Mouse (Mus musculus) myocyte (in vitro differentiated cells): ENCODE measurements around the gene E2f4. TPM values are rescaled to one million over a fixed set of nuclear protein-coding genes. Genes with fewer than 3 reads are reported as not detected.

ENCODE experiments used
- H3K27me3 ChIP-seq: one replicate; pipeline ENCODE4 v1.6.1; 2011; ENCODE audit not compliant: control insufficient read depth, insufficient read depth, insufficient read length
- H3K36me3 ChIP-seq: one replicate; pipeline ENCODE4 v1.6.1; 2011; ENCODE audit not compliant: control insufficient read depth, insufficient read depth
- H3K4me2 ChIP-seq: one replicate; pipeline ENCODE4 v1.6.1; 2011; ENCODE audit warnings: low read depth, control low read depth
- H3K4me3 ChIP-seq: one replicate; pipeline ENCODE4 v1.5.1; 2011; ENCODE audit warnings: mild to moderate bottlenecking, control low read depth, moderate library complexity
- H3K79me2 ChIP-seq: one replicate; pipeline ENCODE4 v1.6.1; 2011; ENCODE audit not compliant: control insufficient read depth, insufficient read depth
- H3ac ChIP-seq: one replicate; pipeline ENCODE4 v1.6.1; 2011; ENCODE audit not compliant: control insufficient read depth, insufficient read length
- CEBPB ChIP-seq: IDR thresholded peaks from 2 replicates; pipeline ENCODE4 v1.6.1; 2011; ENCODE audit warnings: mild to moderate bottlenecking, moderate library complexity; ENCODE audit not compliant: poor library complexity, insufficient read depth, severe bottlenecking
- E2F4 ChIP-seq: IDR thresholded peaks from one replicate; pipeline ENCODE4 v1.6.1; 2011; ENCODE audit warnings: mild to moderate bottlenecking, control low read depth, moderate library complexity; ENCODE audit not compliant: insufficient read depth
- MAX ChIP-seq: IDR thresholded peaks from one replicate; pipeline ENCODE4 v1.6.1; 2011; ENCODE audit warnings: low read depth, mild to moderate bottlenecking, control low read depth
- MYOD1 ChIP-seq, 3 experiments: IDR thresholded peaks; one replicate each; pipeline ENCODE4 v1.6.1; 2011; ENCODE audit warnings: control low read depth in 2 of 3, low read depth in 2 of 3, mild to moderate bottlenecking in 2 of 3, moderate library complexity in 1 of 3; ENCODE audit not compliant: insufficient read length in 2 of 3, control insufficient read depth in 1 of 3
- MYOG ChIP-seq, 3 experiments: IDR thresholded peaks; one replicate each; pipeline ENCODE4 v1.6.1; 2011; ENCODE audit warnings: control low read depth in 2 of 3, low read depth in 2 of 3, mild to moderate bottlenecking in 2 of 3; ENCODE audit not compliant: insufficient read length in 2 of 3, control insufficient read depth in 1 of 3, insufficient read depth in 1 of 3
- POLR2A ChIP-seq: IDR thresholded peaks from one replicate; pipeline ENCODE4 v1.6.1; 2011; ENCODE audit warnings: low read depth, mild to moderate bottlenecking, control low read depth, moderate library complexity; ENCODE audit not compliant: insufficient read length
- POLR2AphosphoS2 ChIP-seq: IDR thresholded peaks from one replicate; pipeline ENCODE4 v1.6.1; 2011; ENCODE audit warnings: low read depth, control low read depth; ENCODE audit not compliant: insufficient read length
- REST ChIP-seq: IDR thresholded peaks from one replicate; pipeline ENCODE4 v1.6.1; 2011; ENCODE audit warnings: mild to moderate bottlenecking, control low read depth, moderate library complexity; ENCODE audit not compliant: insufficient read depth, insufficient read length
- SRF ChIP-seq: IDR thresholded peaks from one replicate; pipeline ENCODE4 v1.6.1; 2011; ENCODE audit warnings: low read depth; ENCODE audit not compliant: control insufficient read depth, insufficient read length
- TCF12 ChIP-seq: IDR thresholded peaks from one replicate; pipeline ENCODE4 v1.6.1; 2011; ENCODE audit warnings: mild to moderate bottlenecking, control low read depth; ENCODE audit not compliant: poor library complexity, insufficient read depth, severe bottlenecking
- TCF3 ChIP-seq: IDR thresholded peaks from one replicate; pipeline ENCODE4 v1.6.1; 2011; ENCODE audit warnings: low read depth, control low read depth; ENCODE audit not compliant: insufficient read length
- USF1 ChIP-seq: IDR thresholded peaks from one replicate; pipeline ENCODE4 v1.6.1; 2011; ENCODE audit warnings: low read depth, mild to moderate bottlenecking, control low read depth, moderate library complexity
- polyA plus RNA-seq: library from polyadenylated mRNA; unstranded; fragments of >200 nt; fragmentation: generic; extraction: Trizol; gene quantifications from one replicate; pipeline ENCODE4 v1.2.1, GENCODE M21; 2012; ENCODE audit warnings: missing spikeins

E2f4 gene
- polyA plus RNA-seq, 1 experiment: 59.7 TPM

- H3K4me2 ChIP-seq: no peak overlapping the region
- TF ChIP-seq POLR2AphosphoS2 (peak; percentile 81), MYOD1 (IDR thresholded peaks at IDR 0.05; ENCODE audit: control insufficient read depth in 1 of 3, insufficient read length in 2 of 3, low read depth in 2 of 3) (no peak)
- no peaks in the 10 kb centered on the region for H3K27me3 ChIP-seq
- H3K79me2 ChIP-seq: peaks cover 18% of the 10 kb centered on the region
- H3ac ChIP-seq: no peak overlapping the region
- peaks cover 4% of the 10 kb centered on the region for H3K36me3 ChIP-seq
- H3K4me3 ChIP-seq: no peak overlapping the region
Observed at GRCm38 (mm10) chr8:105283074-105283473, 14.4 kb upstream of the E2f4 start.

- TF ChIP-seq E2F4 (no peak), POLR2AphosphoS2 (no peak), USF1 (no peak), POLR2A (no peak), TCF12 (no peak), TCF3 (no peak), MYOD1 (IDR thresholded peaks at IDR 0.05; ENCODE audit: control insufficient read depth in 1 of 3, insufficient read length in 2 of 3, low read depth in 2 of 3) (no peak), MYOG (IDR thresholded peaks at IDR 0.05; ENCODE audit: control insufficient read depth in 1 of 3, insufficient read depth in 1 of 3, insufficient read length in 2 of 3, low read depth in 2 of 3) (no peak), SRF (no peak), CEBPB (no peak), REST (no peak), MAX (no peak)
- no peak overlapping the region for H3K4me3 ChIP-seq
- H3K36me3 ChIP-seq: peaks cover 4% of the 10 kb centered on the region
- H3ac ChIP-seq: no peak overlapping the region
- H3K79me2 ChIP-seq: peaks cover 23% of the 10 kb centered on the region
- H3K27me3 ChIP-seq: no peaks in the 10 kb centered on the region
- H3K4me2 ChIP-seq: no peak overlapping the region
Observed at GRCm38 (mm10) chr8:105285514-105285913, 11.9 kb upstream of the E2f4 start.

GRCm38 (mm10) chr8:105286907-105287306 is 10.6 kb upstream of the E2f4 start:
- Histone ChIP-seq H3K4me3 (no peak overlapping the region), H3K36me3 (peaks cover 1% of the 10 kb centered on the region), H3K27me3 (no peaks in the 10 kb centered on the region), H3K79me2 (peaks cover 23% of the 10 kb centered on the region), H3K4me2 (peak overlapping the region; percentile 87), H3ac (no peak overlapping the region)
- TF ChIP-seq MYOG (IDR thresholded peaks at IDR 0.05; ENCODE audit: control insufficient read depth in 1 of 3, insufficient read depth in 1 of 3, insufficient read length in 2 of 3, low read depth in 2 of 3) (no peak), REST (no peak), SRF (no peak), CEBPB (no peak), E2F4 (no peak), TCF12 (no peak), POLR2A (no peak), USF1 (no peak), MYOD1 (IDR thresholded peaks at IDR 0.05; ENCODE audit: control insufficient read depth in 1 of 3, insufficient read length in 2 of 3, low read depth in 2 of 3) (no peak), TCF3 (no peak), POLR2AphosphoS2 (no peak), MAX (no peak)

- Histone ChIP-seq H3K4me3 (peak overlapping the region; percentile 35), H3K4me2 (peak overlapping the region; percentile 87), H3ac (no peak overlapping the region), H3K36me3 (no peaks in the 10 kb centered on the region), H3K27me3 (no peaks in the 10 kb centered on the region), H3K79me2 (peaks cover 23% of the 10 kb centered on the region)
- TF ChIP-seq MAX (no peak), MYOG (IDR thresholded peaks at IDR 0.05; ENCODE audit: control insufficient read depth in 1 of 3, insufficient read depth in 1 of 3, insufficient read length in 2 of 3, low read depth in 2 of 3) (no peak), USF1 (no peak), SRF (no peak), POLR2A (no peak), REST (no peak), TCF3 (no peak), MYOD1 (IDR thresholded peaks at IDR 0.05; ENCODE audit: control insufficient read depth in 1 of 3, insufficient read length in 2 of 3, low read depth in 2 of 3) (no peak), TCF12 (no peak), POLR2AphosphoS2 (no peak), CEBPB (no peak), E2F4 (no peak)
Observed at GRCm38 (mm10) chr8:105288231-105288630, 9.2 kb upstream of the E2f4 start.

GRCm38 (mm10) chr8:105288958-105289732 is 8.3 kb upstream of the E2f4 start:
- peak overlapping the region; percentile 35 for H3K4me3 ChIP-seq
- no peaks in the 10 kb centered on the region for H3K27me3 ChIP-seq
- peak overlapping the region; percentile 2 for H3ac ChIP-seq
- H3K79me2 ChIP-seq: peaks cover 23% of the 10 kb centered on the region
- H3K4me2 ChIP-seq: peak overlapping the region; percentile 93
- TF ChIP-seq POLR2A (peak; percentile 84), REST (no peak), CEBPB (no peak), SRF (peak; percentile 36), TCF3 (no peak), MAX (no peak), MYOD1 (IDR thresholded peaks at IDR 0.05; ENCODE audit: control insufficient read depth in 1 of 3, insufficient read length in 2 of 3, low read depth in 2 of 3) (no peak), POLR2AphosphoS2 (peak; percentile 71), E2F4 (no peak), USF1 (no peak), MYOG (IDR thresholded peaks at IDR 0.05; ENCODE audit: control insufficient read depth in 1 of 3, insufficient read depth in 1 of 3, insufficient read length in 2 of 3, low read depth in 2 of 3) (peak in 1 of 3 experiments; percentile 18), TCF12 (no peak)
- H3K36me3 ChIP-seq: no peaks in the 10 kb centered on the region
